Mouse (Mus musculus) activated CD4-positive, CD25-positive, alpha-beta regulatory T cell, adult 9 weeks (primary cell): ENCODE results near the gene Ppm1b. TPM values are rescaled to one million over a fixed set of nuclear protein-coding genes. Genes with fewer than 3 reads are reported as not detected.

Experiments
- polyA plus RNA-seq: library from polyadenylated mRNA; unstranded; fragments of 100-300 nt; shearing (Covaris generic); gene quantifications from one replicate; pipeline ENCODE4 v1.2.1, GENCODE M21; 2017

Ppm1b gene
- 26.6 TPM for polyA plus RNA-seq

GRCm38 (mm10) chr17:84956441-84956840 lies at the start of gene Ppm1b:
Gene Ppm1b, plus strand, starts transcription at chr17:84956741.

DNA sequence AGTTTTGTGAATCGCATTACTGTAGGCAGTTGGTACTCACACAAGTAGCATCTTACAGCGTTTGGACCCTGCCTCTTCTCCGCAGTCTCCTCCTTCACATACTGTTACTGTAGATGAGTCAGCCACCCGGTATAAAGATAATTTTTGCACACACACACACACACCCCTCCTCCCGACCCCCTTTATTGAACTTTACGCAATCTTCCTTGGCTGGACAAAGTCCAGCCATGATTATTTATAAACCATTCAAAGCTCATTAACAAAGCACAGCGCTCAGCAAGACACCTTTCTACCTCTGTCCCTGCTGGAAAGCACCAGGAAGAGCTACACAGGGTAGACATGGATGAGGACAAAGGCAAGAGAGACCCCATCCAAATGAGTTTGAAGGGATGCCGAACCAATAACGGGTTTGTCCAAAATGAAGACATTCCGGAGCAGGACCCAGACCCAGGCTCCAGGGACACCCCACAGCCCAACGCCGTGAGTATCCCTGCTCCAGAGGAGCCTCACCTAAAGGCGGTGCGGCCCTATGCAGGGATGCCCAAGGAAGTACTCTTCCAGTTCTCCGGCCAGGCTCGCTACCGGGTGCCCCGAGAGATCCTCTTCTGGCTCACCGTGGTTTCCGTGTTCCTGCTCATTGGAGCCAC lies 71.7 kb downstream of the Ppm1b start, which contains the start of gene Slc3a1:
Gene Slc3a1, plus strand, starts transcription at position 284 of the 647 bp plus-strand sequence.

Other genes with a start within 250 kb of the Ppm1b start
- gene Lrpprc, start 166.0 kb upstream of the Ppm1b start, polyA plus RNA-seq = 13.7 TPM
- 0.42 TPM for gene Slc3a1, start 71.6 kb downstream of the Ppm1b start, polyA plus RNA-seq
- 20.1 TPM for gene Prepl, start 133.5 kb downstream of the Ppm1b start, polyA plus RNA-seq
- 10.4 TPM for gene Camkmt, start 133.8 kb downstream of the Ppm1b start, polyA plus RNA-seq